Mouse (Mus musculus) CD4-positive, CD25-positive, alpha-beta regulatory T cell, adult 2 months (primary cell): ENCODE results near the gene Ldb3.
A peak's percentile ranks its signal among the peaks of the same experiment; 100 is the strongest.

Experiments
- DNase-seq: peaks from one replicate; pipeline ENCODE4 v3.0.0-alpha.2; 2012; ENCODE audit warnings: low read depth, low spot score

Ldb3 gene

DNA sequence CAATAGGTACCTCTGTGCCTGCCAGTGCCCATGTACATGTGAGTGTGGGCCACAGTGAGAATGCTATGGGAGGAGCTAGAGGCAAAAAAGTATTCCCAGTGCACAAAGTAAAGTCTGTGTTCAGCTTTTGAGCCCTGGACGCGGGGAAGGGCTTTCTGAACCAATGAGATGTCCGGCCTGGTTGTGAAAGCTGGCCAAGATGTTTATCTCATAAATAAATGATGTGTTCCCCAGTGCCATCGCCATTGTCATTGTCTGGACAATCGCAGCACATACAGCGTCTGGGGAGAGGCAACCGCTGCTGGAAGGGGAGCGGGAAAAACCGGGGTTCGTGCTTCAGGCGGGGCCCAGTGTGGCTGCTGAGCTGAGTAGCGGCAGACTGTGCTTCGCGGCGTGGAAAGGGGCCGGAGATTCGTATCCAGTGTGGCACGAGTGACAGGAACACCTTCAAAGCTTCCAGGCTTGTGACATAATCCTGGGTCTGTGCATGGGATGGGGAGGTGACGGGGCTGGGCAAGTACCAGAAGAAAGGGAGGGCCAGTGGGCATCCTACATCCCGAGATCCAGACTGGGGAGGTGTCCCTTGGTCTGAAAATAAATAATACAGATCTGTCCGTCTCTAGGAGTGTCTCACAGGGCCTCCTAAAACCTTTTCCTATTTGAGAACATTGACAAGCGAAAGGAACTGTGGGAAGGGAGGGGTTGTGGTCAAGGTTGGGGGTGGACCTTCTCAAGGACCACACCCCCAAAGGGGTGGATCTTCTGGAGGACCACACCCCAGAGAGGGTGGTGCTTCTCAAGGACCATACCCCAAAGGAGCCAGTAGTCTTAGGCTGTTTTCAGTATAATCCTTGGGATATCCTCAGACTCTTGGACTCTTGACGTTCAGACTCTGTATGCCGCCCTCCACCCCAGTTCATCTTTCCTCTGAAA is 2.5 kb upstream of the Ldb3 start:
- DNase-seq, result no peak

DNA sequence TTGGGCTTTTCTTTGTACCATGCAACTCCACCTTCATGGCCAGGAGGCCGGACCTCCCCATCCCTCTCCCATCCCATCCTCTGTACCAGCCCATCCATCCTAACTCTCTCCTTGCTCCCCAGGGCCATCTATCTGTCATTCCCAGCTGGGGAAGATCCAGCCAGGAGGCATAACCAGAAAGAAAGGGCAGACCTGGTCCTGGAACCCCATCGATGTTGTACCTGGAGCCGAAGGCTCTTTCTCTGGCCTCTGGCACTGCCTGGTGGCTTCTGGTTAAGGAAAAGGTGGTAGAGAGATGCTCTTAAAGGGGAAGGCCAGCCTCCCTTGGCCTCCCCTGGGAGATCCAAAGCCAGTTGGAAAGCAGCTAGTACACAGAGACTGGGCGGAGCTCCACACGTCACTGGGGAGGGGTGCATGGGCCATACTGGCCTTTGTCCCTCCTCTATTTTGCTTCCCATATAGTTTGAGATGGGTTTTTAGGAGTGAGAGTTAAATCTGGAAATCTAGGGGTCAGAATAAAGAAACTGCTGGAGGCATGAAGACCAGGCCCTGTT is 1.6 kb upstream of the Ldb3 start:
- DNase-seq, result no peak

DNA sequence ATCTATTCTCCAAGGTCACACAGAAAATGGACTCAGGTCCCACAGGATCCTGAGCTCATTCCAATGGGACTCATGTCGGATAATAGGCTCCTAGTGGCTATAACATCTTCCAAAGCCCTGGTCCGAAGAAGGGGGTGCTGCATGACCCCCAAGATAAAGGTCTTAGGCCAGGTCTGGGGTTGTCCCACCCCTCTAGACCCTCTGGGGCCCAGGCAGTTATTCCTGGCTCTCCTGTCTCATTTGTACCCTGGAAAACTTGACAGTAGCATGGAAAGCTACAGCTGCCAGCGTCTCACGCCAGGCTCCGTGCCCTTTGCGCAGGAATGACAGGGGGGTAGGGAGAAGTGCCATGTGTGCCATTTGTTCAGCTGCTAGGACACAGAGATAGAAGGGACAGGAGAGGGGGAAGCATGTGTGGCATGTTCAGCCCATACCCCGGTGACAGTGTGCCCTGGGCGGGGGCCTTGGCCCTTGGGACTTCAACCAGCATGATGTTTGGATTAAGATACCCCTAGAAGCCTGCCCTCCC is 767 bp upstream of the Ldb3 start:
- no peak for DNase-seq

DNA sequence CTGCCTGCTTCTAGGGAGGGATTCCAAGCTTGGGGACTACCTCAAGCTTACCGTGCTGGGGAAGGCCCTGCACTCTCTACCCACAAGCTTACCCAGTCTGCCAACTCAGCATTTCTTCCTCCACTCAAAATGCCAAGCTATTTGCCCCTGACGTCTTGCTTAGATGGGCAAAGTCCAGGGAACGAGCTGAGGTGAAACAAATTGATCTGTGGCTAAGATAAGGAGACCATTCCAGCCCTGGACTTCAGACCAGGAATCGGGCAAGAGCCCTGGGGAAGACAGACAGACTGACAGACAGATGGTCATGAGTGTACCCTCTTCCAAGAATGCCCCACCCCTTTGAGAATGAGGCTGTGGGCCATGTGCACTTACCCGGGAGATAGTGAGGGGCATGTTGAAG is 477 bp downstream of the Ldb3 start:
- DNase-seq, result no peak

DNA sequence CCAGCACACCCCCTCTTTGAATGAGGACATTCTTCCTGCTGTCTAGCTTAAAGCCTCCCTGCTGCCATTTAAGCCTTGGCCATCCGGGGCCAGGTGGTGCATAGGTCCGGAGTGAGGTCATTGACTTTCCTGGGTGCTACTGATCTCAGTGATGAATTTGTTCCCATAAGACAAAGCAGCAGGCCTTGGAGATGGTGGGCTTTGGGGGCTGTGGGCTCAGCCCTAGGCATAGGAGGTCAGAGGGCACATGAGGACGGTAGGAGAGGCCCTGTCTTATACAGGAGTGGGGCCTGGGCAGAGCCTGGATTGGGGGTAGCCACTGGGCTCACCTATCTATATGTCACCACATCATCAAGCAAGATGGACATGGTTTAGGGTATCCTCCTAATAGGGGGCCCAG is 1.6 kb downstream of the Ldb3 start:
- DNase-seq, result no peak

DNA sequence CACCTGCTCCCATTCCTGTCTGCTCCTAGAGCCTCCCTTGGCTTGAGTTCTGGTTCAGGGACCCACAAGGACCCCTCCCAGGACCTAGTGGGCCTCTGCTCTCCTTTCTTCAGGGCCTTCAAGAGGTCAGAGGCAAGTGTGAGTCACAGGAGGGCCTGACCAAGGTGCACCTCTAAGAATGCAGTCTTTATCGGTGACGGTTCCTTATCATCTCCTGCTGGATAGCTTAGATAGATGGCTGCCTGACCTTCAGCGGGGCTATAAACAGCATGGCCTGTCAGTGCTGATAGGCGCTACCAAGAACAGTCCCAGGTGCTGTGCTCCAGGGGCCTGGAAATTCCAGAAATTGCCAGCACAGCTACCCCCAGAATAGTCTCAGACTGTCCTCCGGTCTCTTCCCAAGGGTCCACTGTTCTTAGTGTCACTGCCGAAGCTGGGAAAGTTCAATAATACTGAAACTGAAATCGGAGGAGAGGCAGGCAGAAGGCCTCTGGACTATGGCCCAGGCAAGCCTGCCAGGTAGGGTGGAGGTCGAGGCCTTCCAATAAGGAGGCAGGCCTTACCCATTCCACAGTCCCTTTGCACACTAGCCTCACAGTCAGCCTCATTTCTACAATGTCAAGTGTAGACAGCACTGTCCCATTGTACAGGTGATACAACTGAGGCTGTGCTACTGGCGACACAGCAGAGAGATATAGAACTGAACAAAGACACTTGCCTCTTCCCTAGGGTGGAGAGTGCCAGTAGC is 3.0 kb downstream of the Ldb3 start:
- no peak for DNase-seq

DNA sequence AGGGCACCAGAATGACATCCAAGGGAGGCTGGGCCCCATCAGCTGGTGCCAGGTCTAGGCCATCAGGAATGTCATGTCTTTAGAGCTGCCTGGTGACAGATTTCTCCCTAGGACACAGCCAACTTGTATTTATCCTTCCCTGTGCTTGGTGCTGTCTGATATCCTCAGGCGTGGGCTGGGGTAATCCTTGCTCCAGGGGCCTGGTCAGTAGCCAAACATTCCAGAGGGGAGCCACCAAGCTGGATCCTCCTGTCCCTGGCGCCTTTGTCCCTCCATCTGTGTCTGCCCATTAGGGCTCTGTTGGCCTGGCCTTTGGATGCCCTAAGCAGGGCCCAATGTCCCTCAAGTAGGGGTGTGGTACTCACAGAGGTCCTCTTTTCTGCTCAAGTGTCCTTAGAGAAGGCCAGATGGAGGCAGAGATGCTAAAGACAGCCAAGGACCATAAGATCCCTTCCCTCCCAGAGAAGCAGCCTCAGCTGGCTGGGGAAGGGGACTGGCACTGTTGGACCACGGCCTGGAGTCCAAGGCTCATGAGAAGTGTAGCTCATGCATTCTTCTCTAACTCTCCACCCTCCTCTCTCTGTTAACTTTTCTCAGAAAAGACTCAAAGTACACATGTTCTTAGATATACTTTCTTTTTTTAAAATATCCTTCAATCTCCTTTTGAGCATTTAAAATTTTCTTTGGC is 5.6 kb downstream of the Ldb3 start:
- DNase-seq, result no peak

DNA sequence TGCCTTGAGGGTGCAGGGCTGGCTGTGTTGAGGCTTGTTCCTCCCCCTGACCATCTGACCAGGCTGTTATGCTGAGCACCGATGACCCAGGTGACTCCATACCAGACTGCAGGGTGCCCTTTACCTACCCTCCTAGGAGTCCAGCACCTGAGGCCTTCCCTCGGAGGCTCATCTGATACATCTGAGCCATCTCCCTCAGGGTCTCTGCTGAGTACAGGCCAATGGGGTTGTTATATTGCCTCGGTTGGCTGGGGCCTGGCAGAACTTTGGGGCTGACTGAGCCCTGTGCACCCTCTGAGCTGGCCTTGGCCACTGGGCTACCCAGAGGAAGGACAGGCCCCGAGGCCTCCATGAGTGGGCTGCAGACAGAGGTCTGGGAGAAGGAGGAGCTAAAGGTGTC is 11.6 kb downstream of the Ldb3 start:
- no peak for DNase-seq

DNA sequence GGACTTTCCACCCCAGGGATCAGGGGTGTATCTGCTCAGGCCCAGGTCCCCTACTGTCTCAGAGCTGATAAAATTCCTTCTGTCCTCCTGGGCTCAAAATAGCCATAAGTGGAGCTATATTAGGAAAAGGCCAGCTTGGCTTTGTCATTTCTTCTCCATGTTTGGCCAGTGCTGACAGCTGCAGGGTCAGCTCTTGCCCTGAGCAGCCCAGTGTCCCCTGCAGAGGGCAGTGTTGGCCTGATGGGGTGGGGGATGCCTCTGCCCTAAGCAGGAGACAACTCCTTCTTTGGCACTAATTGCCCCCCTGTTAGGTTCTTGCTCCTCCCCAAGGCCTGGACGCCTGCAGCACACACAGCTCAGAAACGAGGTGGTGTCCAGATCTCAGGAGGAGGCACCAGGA is 14.4 kb downstream of the Ldb3 start:
- peak; percentile 7 for DNase-seq

DNA sequence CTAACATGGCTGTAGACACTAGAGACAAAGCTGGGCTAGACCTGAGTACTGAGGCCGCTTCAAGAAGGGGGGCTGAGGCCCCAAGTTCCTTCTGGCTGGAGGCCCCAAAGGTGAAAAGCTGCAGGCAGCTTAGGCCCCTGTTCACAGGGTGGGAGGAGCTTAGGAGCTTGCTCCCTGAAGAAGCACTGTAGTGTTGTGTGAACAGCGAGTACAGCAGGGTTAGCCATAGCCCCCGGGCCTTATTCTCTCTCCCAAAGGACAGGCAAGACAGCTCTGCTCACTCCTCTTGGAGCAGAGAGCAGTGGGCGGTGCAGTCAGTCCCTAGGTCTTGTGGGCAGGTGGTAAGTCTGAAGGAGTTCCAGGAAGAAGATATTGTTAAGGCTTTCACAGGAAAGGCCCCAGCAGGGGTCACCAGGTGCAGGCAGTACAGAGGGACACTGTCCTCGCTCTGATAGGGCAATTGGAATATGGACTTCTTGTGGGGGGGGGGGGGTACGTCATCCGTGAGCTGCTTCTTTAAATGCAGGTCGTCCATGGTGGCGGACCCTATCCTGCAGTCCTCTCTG is 15.1 kb downstream of the Ldb3 start:
- no peak for DNase-seq

DNA sequence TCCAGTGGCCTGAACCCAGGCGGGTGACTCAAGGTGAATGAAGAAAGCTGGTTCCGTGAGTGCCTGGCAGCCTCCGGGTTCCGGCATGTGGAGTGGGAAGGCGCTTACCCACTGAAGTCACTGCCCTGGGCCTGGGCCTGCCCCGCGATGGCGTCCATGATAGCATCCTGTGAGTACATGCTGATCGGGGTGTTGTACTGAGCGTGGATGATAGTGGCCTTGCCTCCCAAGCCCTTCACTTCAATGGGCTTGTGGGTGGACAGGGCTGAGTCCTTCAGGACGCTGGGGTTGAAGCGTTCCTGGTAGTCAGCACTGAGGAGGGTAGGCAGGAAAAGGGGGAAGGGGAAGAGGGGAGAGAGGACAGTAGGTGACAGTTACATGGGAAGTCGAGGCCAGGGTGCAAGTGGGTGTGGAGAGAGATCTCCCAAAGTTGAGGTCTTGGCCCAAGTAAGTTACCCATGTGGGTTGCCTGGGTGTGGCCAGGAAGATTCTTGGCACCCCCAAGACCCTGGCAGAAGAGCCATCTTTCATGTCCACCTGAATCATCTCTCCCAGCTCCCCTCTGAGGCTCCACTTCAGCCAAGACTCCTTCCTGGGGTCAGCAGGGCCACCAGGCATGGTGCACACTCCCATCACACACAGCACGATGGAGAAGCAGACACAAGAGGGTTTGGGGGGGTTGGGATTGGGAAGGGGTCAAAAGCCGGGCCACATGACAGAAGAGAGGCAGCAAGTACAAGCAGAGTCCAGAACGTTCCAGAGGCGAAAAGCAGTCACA is 16.7 kb downstream of the Ldb3 start:
- no peak for DNase-seq

DNA sequence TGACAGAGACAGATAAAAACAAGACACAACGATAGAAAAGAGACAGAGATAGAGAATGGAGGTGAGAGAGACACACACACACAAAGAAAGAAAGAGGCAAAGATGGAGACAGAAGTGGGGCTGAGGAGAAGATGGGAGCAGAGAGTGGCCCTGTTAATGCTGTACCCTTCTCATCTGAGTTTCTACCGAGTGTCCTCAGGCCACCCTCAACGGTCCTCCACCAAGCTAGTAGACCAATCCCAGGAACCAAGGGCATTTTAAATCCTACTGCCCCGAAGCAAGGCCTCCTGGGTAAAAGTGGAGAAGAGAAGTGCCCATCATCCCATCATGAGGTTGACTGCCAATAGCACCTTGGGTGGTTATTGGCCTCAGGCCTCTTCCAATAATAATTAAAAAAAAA is 17.6 kb downstream of the Ldb3 start:
- no peak for DNase-seq

DNA sequence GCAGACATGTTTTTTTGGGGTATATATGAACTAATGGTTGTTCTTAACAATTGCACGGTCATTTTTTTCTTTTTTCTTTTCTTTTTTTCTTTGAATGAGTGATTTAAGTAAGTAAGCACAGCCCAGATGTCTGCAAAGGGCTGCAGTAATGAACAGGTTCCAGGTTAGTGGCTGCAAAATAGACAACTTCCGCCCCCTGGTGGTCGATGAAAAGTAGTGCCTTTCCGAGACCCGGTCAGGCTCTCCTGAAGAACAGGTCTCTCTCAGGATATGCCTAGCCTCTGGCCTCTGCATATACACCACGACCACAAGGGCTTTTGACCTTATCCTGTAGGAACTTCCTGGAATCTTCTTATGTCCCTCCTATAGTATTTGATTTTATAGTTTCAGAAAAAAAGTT is 18.2 kb downstream of the Ldb3 start:
- peak; percentile 77 for DNase-seq

DNA sequence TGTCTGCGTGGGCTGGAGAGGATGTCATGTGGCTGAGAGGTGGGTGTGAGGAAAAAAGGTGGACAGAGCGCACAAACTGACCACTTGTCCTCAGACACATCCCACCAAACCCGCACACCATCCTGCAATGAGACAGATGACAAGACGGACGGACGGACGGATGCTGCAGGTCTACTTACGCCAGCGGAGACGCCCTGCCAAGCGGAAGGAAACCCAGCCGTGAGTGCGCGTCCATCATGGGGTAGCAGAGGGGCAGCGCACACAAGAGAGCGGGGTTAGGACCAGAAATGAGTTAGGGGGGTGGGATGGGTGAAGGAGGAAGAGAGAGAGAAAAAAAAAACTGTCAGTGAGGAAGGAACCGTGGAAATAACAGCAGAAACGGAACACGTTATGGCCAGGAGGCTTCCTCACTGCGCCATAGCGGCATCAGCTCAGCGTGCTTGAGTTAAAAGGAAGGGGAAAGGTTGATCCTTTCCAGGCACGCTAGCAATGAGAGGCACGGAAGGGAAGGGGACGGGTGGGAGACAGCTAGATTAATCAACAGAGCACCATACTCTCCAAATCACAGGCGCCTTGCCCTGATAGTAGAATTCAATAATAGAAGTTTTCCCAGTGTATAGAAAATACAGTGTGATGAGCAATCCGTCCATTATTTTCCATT is 18.8 kb downstream of the Ldb3 start:
- DNase-seq, result no peak

DNA sequence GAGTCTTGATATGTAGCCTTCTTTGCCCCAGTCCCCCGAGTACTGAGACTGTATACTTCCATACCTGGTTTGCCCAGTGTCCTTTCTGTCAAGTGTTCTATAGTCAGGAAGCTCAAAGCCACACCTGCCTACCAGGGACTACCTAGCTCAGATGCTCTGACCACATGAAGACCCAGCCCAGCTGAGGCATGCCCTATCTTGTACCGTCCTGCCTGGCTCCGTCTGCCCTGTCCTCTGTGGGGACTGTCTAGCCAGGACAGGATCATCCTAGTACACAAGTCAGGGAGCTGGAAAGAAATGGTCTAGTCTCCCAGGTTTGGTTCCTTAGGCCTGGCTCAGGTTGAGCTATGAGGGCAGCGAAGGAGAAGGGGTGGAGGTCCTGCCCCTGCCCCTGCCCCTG is 19.9 kb downstream of the Ldb3 start:
- DNase-seq, result no peak

DNA sequence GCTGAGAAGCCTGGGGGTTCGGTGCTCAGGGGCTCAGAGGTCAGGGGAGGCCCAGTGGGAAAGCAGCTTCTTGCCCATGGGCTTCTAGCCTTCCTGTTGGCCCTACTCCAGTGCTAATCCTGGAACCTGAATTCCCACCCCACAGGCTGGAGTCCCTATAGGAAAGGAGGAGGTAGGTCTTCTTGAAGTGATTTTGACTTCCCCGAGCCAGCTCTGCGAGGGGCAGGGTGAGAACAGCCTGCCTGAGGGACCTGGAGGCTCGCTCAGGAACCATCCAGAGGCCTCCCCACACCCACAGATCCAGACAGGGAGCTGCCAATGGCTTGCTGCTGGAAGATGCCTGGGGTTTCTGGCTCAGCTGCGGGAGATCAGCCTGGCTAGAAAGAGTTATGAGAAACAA is 20.8 kb downstream of the Ldb3 start:
- no peak for DNase-seq

DNA sequence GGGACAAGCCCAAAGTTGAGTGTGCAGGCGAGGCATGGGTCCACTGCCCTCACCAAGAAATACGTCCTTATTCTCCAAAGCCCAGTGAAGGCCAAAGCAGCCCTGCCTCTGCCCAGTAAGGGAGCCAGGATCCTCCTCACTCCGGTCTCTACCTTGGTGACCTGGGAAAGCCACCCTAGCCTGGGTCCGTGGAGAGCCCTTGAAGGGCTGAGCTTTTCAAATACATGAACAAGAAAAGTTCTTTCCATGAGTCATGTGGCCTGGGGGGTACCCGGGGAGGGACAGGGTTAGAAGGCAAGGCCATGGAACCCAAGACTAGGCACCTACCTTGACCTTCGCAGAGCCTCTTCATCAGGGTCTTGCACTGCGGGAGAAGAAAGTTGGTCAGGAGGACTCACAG is 22.0 kb downstream of the Ldb3 start:
- no peak for DNase-seq

DNA sequence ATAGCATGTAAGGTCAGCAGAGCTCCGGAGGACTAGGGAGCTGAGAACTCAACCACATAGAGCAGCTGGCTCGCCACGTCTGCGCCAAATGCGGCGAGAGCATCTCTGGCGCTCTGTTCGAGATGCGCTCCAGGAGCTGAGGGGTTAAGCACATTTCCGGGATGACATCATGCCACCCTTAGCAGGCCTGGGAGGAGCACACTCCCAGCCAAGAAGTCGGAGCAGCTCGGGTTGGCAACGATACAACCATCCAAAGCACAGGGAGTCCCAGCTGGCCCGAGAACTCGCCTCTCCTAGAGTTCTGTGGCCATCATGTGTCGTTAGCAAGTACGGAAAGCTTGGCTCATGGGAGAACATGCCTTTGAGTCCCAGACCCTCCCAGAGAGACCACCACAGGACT is 22.8 kb downstream of the Ldb3 start:
- DNase-seq, result no peak

DNA sequence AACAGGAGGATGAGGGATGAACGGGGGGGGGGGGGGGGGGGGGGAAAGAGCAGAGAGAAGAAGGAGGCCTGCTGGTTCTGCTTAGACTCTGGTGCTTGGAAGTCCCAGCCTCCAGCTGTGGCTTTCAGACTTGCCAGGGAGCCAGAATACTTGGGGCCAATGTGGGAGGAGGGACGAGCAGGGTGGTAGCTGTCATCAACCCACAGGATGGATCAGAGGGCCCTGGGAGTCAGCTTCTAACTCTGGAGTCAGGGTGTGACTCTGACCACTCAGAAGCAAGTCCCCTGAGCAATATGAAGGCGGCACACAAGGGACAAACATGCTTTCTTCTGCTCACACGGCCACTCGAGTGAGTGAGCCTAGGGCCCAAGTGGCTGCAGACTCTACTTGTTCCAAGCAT is 23.8 kb downstream of the Ldb3 start:
- no peak for DNase-seq

DNA sequence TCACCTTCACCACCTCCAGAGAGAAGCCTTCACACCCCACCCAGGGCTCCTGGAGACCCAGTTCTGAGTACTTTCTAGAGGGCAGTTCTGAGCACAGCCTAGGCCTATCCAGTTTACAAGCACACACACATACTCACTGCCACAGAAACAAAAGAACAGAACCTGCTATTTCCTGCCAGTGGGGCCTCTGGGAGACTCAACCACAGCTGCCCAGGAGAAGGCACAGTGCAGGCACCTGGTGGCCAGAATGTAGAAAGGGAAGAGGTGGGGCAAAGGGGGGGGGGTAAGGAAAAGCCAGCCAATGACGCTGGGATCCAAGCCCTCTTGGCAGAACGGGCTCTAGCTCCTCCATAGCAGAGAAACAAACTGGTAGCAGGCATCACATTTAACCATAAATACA is 26.1 kb downstream of the Ldb3 start:
- no peak for DNase-seq
